Mouse (Mus musculus): ENCODE results near the gene E2f1.
A peak's percentile ranks its signal among the peaks of the same experiment; 100 is the strongest.

The E2f1 gene

DNA sequence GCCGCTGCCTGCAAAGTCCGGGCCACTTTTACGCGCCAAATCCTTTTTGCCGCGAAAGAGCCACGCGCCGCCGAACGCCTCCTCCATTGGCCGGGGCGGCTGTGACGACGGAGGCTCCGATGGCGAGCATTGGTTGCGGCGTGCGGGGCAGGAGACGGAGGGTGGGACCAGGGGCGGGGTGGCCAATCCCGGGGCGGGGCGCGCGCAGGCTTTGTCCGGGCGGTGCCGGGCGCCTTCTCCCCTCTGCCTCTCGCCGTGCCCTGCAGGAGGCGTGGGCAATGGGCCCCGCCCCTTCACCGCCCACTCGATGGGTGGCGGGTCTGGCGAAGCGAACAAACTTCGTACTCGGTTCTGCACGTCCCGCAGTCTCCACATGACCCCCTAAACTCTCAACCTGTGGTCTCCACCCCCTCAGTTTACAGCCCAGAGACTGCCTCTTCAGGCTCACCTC lies at the start of gene E2f1:
Gene E2f1, minus strand, starts transcription at position 57 of the 451 bp plus-strand sequence.
- DNase-seq (ENCODE audit: low read depth, low spot score): peak; percentile 97

GRCm38 (mm10) chr2:154617061-154617460 lies 47.4 kb upstream of the E2f1 start:
- DNase-seq (ENCODE audit: low read depth, low spot score): no peak

- DNase-seq (ENCODE audit: low read depth, low spot score): peak; percentile 70
Observed at GRCm38 (mm10) chr2:154615674-154616073, 46.0 kb upstream of the E2f1 start.

- DNase-seq (ENCODE audit: low read depth, low spot score): no peak
Observed at GRCm38 (mm10) chr2:154614841-154615576, 45.3 kb upstream of the E2f1 start.

DNA sequence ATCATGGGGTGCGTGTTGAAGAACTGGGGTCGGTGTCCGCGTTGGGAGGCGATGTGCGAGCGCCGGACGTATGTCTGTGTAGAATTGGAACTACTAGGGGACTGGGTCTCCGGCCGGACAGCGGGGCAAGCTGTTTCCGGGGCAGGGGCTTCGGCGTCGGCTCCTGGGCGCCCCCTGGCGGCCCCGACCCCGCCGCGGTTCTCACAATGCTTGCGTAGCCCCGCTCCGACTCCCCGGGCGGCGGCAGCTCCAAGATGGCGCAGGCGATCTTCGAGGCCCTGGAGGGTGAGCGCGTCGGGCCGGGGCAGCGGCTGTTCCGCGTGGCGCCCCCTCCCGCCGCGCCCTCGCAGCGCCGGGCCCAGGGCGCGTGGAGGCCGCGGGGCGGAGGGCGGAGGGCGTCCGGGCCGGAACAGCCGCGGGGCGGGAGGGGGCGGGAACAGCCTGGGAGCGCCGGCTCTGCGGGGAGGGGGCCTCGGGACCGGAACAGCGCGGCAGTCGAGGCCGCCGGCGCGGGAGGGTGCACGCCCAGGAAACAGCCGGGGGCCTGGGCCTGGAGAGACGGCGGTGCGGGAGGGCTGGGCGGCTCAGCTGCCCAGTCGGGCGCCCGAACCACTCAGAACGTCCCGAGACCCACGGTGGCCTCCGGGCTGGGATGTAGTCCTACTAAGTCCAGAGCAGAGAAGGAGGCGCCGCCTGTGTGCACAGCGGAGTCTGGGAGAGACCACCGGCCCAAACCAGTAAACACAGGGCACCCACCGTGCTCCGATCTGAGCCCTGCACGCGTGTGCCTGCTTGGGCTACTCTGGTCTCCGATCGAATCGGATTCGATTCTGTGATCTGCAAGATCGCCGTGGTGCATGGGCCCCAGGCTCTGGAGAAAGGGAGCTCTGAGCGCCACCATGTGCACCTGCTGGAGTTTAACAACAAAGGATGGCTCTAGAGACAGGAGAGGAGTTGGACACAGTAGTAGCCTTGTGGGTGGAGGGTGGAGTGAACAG lies 43.7 kb upstream of the E2f1 start, which contains the start of the genes Zfp341 and 4930519P11Rik:
Gene Zfp341, plus strand, starts transcription at position 180 of the 998 bp plus-strand sequence.
Gene 4930519P11Rik, minus strand, starts transcription at position 320 of the 998 bp plus-strand sequence.
- DNase-seq (ENCODE audit: low read depth, low spot score): peak; percentile 96

DNA sequence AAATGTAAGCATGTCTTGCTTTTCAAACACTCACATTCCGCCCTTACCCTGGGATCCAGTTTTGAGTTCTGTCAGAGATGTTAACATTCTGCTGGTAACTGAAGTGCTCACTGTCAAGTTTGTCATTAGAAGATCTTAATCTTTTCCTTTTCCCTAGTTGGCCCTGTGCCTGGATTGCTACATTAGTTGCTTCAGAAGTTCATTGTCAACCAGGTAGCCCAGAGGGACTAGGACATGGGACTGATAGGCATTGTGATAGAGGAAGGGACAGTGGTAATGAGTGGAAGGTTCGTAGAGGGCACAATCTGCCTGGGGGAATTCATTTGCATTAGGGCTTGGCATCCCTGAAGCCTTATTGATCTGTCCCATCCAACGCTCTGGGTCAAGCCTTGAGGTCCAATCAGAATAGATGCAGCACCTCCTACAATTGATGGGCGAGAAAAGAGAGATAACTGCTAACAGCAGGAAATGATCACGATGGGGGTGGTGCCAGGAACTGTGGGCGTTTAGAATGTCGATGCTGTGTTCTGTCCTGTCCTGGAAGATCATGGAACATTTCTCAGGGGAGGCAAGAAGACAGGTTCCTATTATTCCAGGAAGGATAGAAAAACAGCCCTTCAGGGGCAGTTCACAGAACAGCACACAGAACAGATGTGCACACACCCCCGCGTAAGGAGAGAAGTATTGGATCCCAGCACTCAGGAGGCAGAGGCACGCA lies 39.5 kb upstream of the E2f1 start:
- DNase-seq (ENCODE audit: low read depth, low spot score): peak; percentile 30

DNA sequence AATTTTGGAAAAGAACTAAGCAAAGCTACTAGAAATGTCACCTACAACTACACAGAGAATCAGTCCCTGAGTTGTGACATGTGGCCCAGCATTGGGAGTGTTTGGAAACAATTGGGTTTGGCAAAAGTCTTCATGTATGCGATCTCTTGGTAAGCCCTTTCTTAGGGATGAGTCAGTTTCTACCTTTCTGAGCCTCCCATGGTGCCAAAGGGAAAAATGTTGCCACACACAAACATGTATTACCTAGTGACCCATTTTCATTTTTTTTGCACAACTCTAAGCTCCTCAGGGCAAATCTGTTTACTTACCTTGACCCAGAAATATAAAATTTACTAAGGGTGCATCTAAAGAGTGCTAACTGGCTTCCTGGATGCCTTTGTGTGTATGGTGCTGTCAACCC lies 37.3 kb upstream of the E2f1 start:
- DNase-seq (ENCODE audit: low read depth, low spot score): no peak

- peak; percentile 54 for DNase-seq (ENCODE audit: low read depth, low spot score)
Observed at GRCm38 (mm10) chr2:154604156-154604555, 34.5 kb upstream of the E2f1 start.

GRCm38 (mm10) chr2:154603638-154604153 lies 34.0 kb upstream of the E2f1 start, which contains the start of gene Pxmp4:
Gene Pxmp4 (minus strand): TSS chr2:154603708.
- peak; percentile 97 for DNase-seq (ENCODE audit: low read depth, low spot score)

GRCm38 (mm10) chr2:154603007-154603637 lies 33.4 kb upstream of the E2f1 start:
- peak; percentile 10 for DNase-seq (ENCODE audit: low read depth, low spot score)

- no peak for DNase-seq (ENCODE audit: low read depth, low spot score)
Observed at GRCm38 (mm10) chr2:154601324-154601723, 31.6 kb upstream of the E2f1 start.

- no peak for DNase-seq (ENCODE audit: low read depth, low spot score)
Observed at GRCm38 (mm10) chr2:154600586-154600985, 30.9 kb upstream of the E2f1 start.

DNA sequence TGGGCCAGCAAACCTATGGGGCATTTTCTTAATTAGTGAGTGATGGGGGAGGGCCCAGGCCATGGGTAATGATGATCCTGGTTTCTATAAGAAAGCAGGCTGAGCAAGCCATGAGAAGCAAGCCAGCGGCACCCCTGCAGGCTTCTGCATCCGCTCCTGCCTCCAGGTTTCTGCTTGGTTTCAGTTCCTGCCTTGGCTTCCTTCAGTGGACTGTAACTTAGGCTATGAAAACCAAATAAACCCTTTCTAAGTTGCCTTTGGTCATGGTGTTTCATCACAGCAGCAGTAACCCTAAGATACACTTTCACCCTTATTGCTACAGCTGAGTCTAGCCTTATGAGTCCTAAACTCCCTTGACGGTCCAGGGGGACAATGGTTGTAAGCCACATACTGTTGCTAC lies 27.7 kb upstream of the E2f1 start:
- no peak for DNase-seq (ENCODE audit: low read depth, low spot score)

DNA sequence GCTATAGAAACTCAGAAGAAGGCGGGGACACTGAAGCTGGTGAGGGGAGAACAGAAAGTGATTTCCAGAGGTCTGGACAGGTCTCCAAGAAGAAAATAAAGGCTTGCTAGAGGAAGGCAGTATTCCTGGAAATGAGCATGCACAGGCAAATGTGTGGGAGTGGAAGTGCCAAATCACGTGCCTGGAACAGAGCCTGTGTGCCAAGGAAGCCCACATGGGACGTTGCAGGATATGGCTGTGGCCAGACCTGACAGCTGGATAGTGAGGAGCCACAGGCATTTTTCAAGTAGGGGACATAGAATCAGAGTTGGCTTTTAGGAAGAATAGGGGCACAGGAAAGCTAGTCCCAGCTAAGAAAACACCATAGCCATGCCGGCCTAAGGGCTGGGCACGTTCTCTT lies 26.1 kb upstream of the E2f1 start:
- DNase-seq (ENCODE audit: low read depth, low spot score): no peak

DNA sequence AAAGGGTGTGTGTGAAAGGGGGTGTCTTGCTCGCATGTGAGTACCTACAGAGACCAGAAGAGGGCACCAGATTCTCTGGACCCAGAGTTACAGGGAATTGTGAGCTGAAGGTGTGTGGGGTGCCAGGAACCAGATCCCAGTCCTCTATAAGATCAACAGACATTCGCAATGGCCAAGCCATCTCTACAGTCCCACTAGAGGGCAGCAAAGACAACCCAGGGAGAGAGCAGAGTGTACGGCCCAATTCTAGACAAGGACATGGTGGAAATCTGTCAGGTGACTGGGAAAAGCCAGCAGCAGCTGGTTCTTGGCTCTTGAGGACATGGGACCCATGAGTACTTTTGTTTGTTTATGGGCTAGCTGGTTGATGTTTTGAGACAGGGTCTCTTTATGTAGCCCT lies 23.3 kb upstream of the E2f1 start:
- DNase-seq (ENCODE audit: low read depth, low spot score): peak; percentile 75

GRCm38 (mm10) chr2:154591239-154591638 lies 21.5 kb upstream of the E2f1 start:
- DNase-seq (ENCODE audit: low read depth, low spot score): no peak

DNA sequence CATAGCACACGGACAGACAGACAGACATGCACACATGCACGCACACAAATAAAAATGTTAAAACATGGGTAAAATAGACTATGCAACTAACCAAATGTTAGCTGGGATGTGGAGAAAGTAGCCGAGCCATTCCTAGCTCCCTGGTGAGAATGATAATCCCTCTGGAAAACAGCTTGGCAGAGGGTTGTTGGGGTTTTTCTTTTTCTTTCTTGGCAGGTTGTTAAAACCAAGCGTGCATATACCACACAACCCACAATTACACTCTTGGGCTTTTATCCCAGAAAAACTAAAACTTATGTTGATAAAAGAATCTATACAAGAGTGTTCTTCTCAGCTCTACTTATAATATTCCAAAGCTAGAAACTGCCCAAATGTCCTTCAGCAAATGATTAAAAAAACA lies 19.4 kb upstream of the E2f1 start:
- no peak for DNase-seq (ENCODE audit: low read depth, low spot score)

GRCm38 (mm10) chr2:154586405-154586804 lies 16.7 kb upstream of the E2f1 start:
- DNase-seq (ENCODE audit: low read depth, low spot score): peak; percentile 40

DNA sequence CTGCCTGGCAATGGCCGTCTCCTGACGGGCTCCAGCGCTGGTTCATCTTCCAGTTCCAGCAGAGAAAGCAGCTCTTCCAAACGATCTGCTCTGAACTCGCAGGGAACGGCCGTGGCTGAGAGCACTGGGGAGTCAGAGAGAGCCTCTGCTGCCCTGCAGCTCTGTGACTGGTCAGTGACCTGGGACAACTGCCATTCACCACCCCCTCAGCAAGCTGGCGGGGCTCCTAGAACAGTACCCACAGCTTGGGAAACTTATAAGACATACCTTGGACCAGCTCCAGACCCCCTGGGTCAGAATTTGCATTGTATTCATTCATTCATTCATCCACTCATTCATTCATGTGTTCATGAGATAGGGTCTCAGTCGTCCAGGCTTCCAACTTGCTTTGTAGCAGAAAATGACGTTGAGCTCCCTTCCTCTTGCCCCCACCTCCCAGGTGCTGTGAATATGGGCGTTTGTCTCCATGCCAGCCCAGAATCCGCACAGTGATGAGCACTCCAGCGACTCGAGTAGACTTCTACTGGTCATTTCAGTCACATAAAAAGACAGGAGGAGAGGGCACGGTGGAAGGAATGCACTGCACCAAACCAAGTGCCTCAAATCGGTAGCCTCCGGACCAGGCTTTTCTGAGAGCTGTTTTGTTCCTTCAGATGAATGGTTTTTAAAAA lies 15.4 kb upstream of the E2f1 start:
- no peak for DNase-seq (ENCODE audit: low read depth, low spot score)
